Mouse (Mus musculus) central nervous system, embryonic 14 days (tissue): ENCODE results near the gene Fbxw18. TPM values are rescaled to one million over a fixed set of nuclear protein-coding genes. Genes with fewer than 3 reads are reported as not detected.

Experiments used
- polyA plus RNA-seq: library from polyadenylated mRNA; depleted of rRNA; stranded (reverse); fragments of >200 nt; gene quantifications from 2 replicates; pipeline ENCODE4 v1.2.3, GENCODE M21; 2012; rRNA removed

The Fbxw18 gene
- 0.06 and 0.17 TPM in 2 replicates for polyA plus RNA-seq

DNA sequence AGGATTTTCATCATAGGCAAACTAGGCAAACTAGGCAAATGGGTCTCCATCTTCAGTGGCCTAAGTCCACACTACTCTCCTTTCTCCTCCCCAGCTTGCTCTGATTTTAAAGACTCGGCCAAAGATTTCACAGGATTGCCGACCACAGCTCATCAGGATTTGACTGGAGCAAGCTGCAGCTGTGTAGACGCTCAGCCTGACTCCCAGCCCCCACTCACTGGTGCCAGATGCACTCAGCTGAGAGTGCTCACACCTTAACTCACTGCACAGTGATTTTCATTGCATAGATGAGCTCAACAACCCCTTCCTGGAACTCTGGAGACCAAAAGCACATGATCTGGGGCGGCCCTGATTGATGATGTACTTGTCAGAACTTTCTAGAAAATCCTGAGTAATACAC is at the start of gene Fbxw18:
Fbxw18 (minus strand) TSS at position 101 of the 400 bp plus-strand sequence.

DNA sequence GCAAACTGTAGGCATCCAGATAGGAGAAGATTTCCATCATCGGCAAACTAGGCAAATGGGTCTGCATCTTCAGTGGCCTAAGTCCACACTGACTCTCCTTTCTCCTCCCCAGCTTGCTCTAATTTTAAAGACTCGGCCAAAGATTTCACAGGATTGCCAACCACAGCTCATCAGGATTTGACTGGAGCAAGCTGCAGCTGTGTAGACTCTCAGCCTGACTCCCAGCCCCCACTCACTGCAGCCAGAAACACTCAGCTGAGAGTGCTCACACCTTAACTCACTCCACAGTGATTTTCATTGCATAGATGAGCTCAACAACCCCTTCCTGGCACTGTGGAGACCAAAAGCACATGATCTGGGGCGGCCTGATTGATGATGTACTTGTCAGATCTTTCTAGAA is 43.5 kb upstream of the Fbxw18 start, which contains the start of gene Fbxw26:
Fbxw26 (minus strand) TSS at position 101 of the 400 bp plus-strand sequence.

DNA sequence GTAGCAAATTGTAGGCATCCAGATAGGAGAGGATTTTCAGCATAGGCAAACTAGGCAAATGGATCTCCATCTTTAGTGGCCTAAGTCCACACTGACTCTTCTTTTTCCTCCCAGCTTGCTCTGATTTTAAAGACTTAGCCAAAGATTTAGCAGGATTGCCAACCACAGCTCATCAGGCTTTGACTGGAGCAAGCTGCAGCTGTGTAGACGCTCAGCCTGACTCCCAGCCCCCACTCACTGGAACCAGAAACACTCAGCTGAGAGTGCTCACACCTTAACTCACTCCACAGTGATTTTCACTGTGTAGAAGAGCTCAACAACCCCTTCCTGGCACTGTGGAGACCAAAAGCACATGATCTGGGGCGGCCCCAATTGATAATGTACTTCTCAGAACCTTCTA is 37.9 kb downstream of the Fbxw18 start, which contains the start of gene Fbxw25:
Fbxw25 (minus strand) TSS at position 101 of the 400 bp plus-strand sequence.

Other genes with a start within 250 kb of the Fbxw18 start
- not detected in 2 replicates for gene Fbxw19, start 206.8 kb downstream of the Fbxw18 start, polyA plus RNA-seq
- gene Fbxw15, start 134.4 kb downstream of the Fbxw18 start, polyA plus RNA-seq: 0.27 and 0.28 TPM in 2 replicates
- gene Fbxw24, start 76.6 kb downstream of the Fbxw18 start, polyA plus RNA-seq: 0.09 and 0.10 TPM in 2 replicates
- gene Fbxw25, start 38.0 kb downstream of the Fbxw18 start, polyA plus RNA-seq: 0.04 and 0.05 TPM in 2 replicates
- gene Fbxw26, start 43.4 kb upstream of the Fbxw18 start, polyA plus RNA-seq: not detected in 2 replicates
- 0.14 TPM in 1 of 2 replicates, not detected in the other for gene Fbxw27, start 88.0 kb upstream of the Fbxw18 start, polyA plus RNA-seq
- 0.16 TPM in 1 of 2 replicates, not detected in the other for gene Spink8, start 109.6 kb upstream of the Fbxw18 start, polyA plus RNA-seq
- 50.6 and 52.3 TPM in 2 replicates for gene Nme6, start 130.0 kb upstream of the Fbxw18 start, polyA plus RNA-seq
- 0.54 and 0.88 TPM in 2 replicates for gene Camp, start 146.9 kb upstream of the Fbxw18 start, polyA plus RNA-seq
- gene Cdc25a, start 172.9 kb upstream of the Fbxw18 start, polyA plus RNA-seq: 18.4 and 18.6 TPM in 2 replicates
- 176 and 198 TPM in 2 replicates for gene Map4, start 228.8 kb upstream of the Fbxw18 start, polyA plus RNA-seq